8 mouse cellular contexts compared by ENCODE assay signal in the genomic region with DNA sequence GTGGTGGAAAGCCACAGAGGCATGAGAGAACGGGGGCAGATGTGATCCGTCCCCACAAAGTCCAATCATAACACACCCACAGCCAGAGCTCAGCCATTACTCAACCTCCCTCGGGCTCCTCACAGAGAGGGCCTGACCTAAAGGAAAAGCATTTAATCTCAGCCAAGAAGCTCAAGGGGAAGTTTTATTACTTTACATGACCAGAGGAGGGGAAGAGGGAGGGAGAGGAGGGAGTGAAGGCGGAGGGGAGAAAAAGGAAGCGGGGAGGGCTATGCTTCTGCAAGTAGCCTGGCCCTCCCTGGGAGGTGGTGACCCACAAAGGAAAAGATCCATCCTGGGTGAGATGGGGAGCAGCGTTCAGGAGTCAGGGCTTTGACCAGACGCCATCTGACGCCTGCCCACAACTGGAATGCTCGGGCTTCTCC. TPM values are rescaled to one million over a fixed set of nuclear protein-coding genes. Genes with fewer than 3 reads are reported as not detected.
DNase-seq lines count a peak whose midpoint lies in the region; ATAC-seq and TF ChIP-seq lines count a peak whose summit lies in the region.

No protein-coding gene starts in this region.

- H3K36me3 ChIP-seq in intestine, embryonic 14.5 days (ENCODE audit: control insufficient read depth, insufficient read depth, low read length): no peaks in the 10 kb centered on the region
- H3K36me3 ChIP-seq in intestine, postnatal 0 days (ENCODE audit: control insufficient read depth, insufficient read depth): no peaks in the 10 kb centered on the region
- H3K36me3 ChIP-seq in embryonic facial prominence, embryonic 15.5 days: no peaks in the 10 kb centered on the region
- H3K36me3 ChIP-seq in hindbrain, embryonic 16.5 days (ENCODE audit: control insufficient read depth, insufficient read depth, low read length): no peaks in the 10 kb centered on the region

- 27% methylated on average over 9 of the region's 9 CpGs for WGBS in intestine, embryonic 14.5 days
- 53% methylated on average over 9 of the region's 9 CpGs for WGBS in intestine, postnatal 0 days
- WGBS in embryonic facial prominence, embryonic 15.5 days: 57% methylated on average over 9 of the region's 9 CpGs
- 59% methylated on average over 9 of the region's 9 CpGs for WGBS in hindbrain, embryonic 16.5 days

- peak overlapping the region; percentile 44; the same call in 1 of the 2 replicates for H3K27ac ChIP-seq in intestine, embryonic 14.5 days (ENCODE audit: low read depth)
- H3K27ac ChIP-seq in intestine, postnatal 0 days (ENCODE audit: low read depth, low read length): no peak overlapping the region
- H3K27ac ChIP-seq in embryonic facial prominence, embryonic 15.5 days (replicated peaks): peak overlapping the region; percentile 65
- no peak overlapping the region for H3K27ac ChIP-seq in hindbrain, embryonic 16.5 days (ENCODE audit: low read depth, low read length)

- no peaks in the 10 kb centered on the region for H3K9me3 ChIP-seq in intestine, embryonic 14.5 days (ENCODE audit: control insufficient read depth, low read length)
- no peaks in the 10 kb centered on the region for H3K9me3 ChIP-seq in intestine, postnatal 0 days (ENCODE audit: control insufficient read depth)
- H3K9me3 ChIP-seq in embryonic facial prominence, embryonic 15.5 days (replicated peaks): no peaks in the 10 kb centered on the region
- no peaks in the 10 kb centered on the region for H3K9me3 ChIP-seq in hindbrain, embryonic 16.5 days (ENCODE audit: control insufficient read depth, low read length)

- no peak overlapping the region for H3K4me2 ChIP-seq in intestine, embryonic 14.5 days (ENCODE audit: low read length)
- H3K4me2 ChIP-seq in intestine, postnatal 0 days (replicated peaks; ENCODE audit: low read depth): no peak overlapping the region
- no peak overlapping the region for H3K4me2 ChIP-seq in embryonic facial prominence, embryonic 15.5 days (replicated peaks)
- no peak overlapping the region for H3K4me2 ChIP-seq in hindbrain, embryonic 16.5 days (ENCODE audit: low read length)

- H3K9ac ChIP-seq in intestine, embryonic 14.5 days (ENCODE audit: low read length): no peak overlapping the region
- no peak overlapping the region for H3K9ac ChIP-seq in intestine, postnatal 0 days (ENCODE audit: low read depth, low read length)
- H3K9ac ChIP-seq in embryonic facial prominence, embryonic 15.5 days: no peak overlapping the region
- no peak overlapping the region for H3K9ac ChIP-seq in hindbrain, embryonic 16.5 days (ENCODE audit: low read depth, low read length)

- peaks cover 18% of the 10 kb centered on the region for H3K4me1 ChIP-seq in intestine, embryonic 14.5 days (replicated peaks; ENCODE audit: control insufficient read depth, insufficient read depth, low read length)
- no peaks in the 10 kb centered on the region for H3K4me1 ChIP-seq in intestine, postnatal 0 days (replicated peaks; ENCODE audit: control insufficient read depth, insufficient read depth, low read length)
- peaks cover 16% of the 10 kb centered on the region for H3K4me1 ChIP-seq in embryonic facial prominence, embryonic 15.5 days
- H3K4me1 ChIP-seq in hindbrain, embryonic 16.5 days (ENCODE audit: control insufficient read depth, insufficient read depth, low read depth, low read length): peaks cover 3% of the 10 kb centered on the region; the same call in 1 of the 2 replicates

- H3K27me3 ChIP-seq in intestine, embryonic 14.5 days (replicated peaks; ENCODE audit: control insufficient read depth, insufficient read depth, low read length): no peaks in the 10 kb centered on the region
- H3K27me3 ChIP-seq in intestine, postnatal 0 days (replicated peaks; ENCODE audit: control insufficient read depth, insufficient read depth, low read length): no peaks in the 10 kb centered on the region
- no peaks in the 10 kb centered on the region for H3K27me3 ChIP-seq in embryonic facial prominence, embryonic 15.5 days
- H3K27me3 ChIP-seq in hindbrain, embryonic 16.5 days (replicated peaks; ENCODE audit: control insufficient read depth, insufficient read depth, low read length): no peaks in the 10 kb centered on the region

- no peak for TF ChIP-seq CTCF in intestine, postnatal 0 days (IDR thresholded peaks at IDR 0.05; ENCODE audit: low read depth)

- H3K4me3 ChIP-seq in intestine, embryonic 14.5 days (ENCODE audit: low read depth, low read length): no peak overlapping the region
- H3K4me3 ChIP-seq in intestine, postnatal 0 days (ENCODE audit: low read depth, low read length): no peak overlapping the region
- no peak overlapping the region for H3K4me3 ChIP-seq in embryonic facial prominence, embryonic 15.5 days (replicated peaks)
- no peak overlapping the region for H3K4me3 ChIP-seq in hindbrain, embryonic 16.5 days (ENCODE audit: low read length)

- DNase-seq in intestine, embryonic 14.5 days (ENCODE audit: low spot score): peak; percentile 53
- DNase-seq in lung, postnatal 14 days: peak; percentile 5
- DNase-seq in c-Kit-positive CD71-positive TER-119-positive erythroid progenitor cells, embryonic 14.5 days (ENCODE audit: low spot score): no peak
- no peak for DNase-seq in cerebellum, adult 11 months

- ATAC-seq in intestine, embryonic 14.5 days (replicated peaks; ENCODE audit: low FRiP score, low TSS enrichment, low read depth): peak; percentile 56; the same call in 1 of the 2 replicates
- no peak for ATAC-seq in intestine, postnatal 0 days
- ATAC-seq in embryonic facial prominence, embryonic 15.5 days (ENCODE audit: insufficient number of reproducible peaks, low FRiP score, low TSS enrichment, low read depth): peak; percentile 40; the same call in 1 of the 2 replicates
- 0 out of 2 replicates have a peak, but pooled peaks have one; percentile 4 for ATAC-seq in hindbrain, embryonic 16.5 days
- ATAC-seq in inflammation-experienced regulatory T-cells, adult 6 months: no peak

RNA-seq across cellular contexts. Expression of a gene that starts 35.0 kb away (rescaled TPM):
- polyA plus RNA-seq in intestine, embryonic 14.5 days (2014; fragmentation: Nextera tagmentation; extraction: Ambion mirVana): 14.1 and 15.0 TPM in 2 replicates
- 4.5 and 4.8 TPM in 2 replicates for polyA plus RNA-seq in intestine, postnatal 0 days (2015; fragmentation: Nextera tagmentation; extraction: Ambion mirVana)
- 9.5 and 9.6 TPM in 2 replicates for polyA plus RNA-seq in embryonic facial prominence, embryonic 15.5 days (2015; fragmentation: Nextera tagmentation; extraction: Ambion mirVana)
- polyA plus RNA-seq in hindbrain, embryonic 16.5 days (2015; fragmentation: Nextera tagmentation; extraction: Ambion mirVana): 3.4 and 3.5 TPM in 2 replicates
- 1 to 10 TPM in 2 of 3 experiments, under 1 TPM in 1; 0.84 to 2.9 (median 2.8) TPM for polyA plus RNA-seq in inflammation-experienced regulatory T-cells, adult 6 months (2017; shearing (Covaris generic))

Comparison
In these comparisons a context has a peak if more than half of its experiments do, and no peak if none do; other contexts are left out.
1. ATAC-seq: peak in intestine, embryonic 14.5 days (single experiment), embryonic facial prominence, embryonic 15.5 days (single experiment) and hindbrain, embryonic 16.5 days (single experiment); none in intestine, postnatal 0 days (single experiment) and inflammation-experienced regulatory T-cells, adult 6 months (single experiment).
2. H3K27ac ChIP-seq: peak in intestine, embryonic 14.5 days (single experiment) and embryonic facial prominence, embryonic 15.5 days (single experiment); none in intestine, postnatal 0 days (single experiment) and hindbrain, embryonic 16.5 days (single experiment).
3. DNase-seq: peak in intestine, embryonic 14.5 days (single experiment) and lung, postnatal 14 days (single experiment); none in c-Kit-positive CD71-positive TER-119-positive erythroid progenitor cells, embryonic 14.5 days (single experiment) and cerebellum, adult 11 months (single experiment).